ENCODE assay signal across 9 mouse cellular contexts in the genomic region with DNA sequence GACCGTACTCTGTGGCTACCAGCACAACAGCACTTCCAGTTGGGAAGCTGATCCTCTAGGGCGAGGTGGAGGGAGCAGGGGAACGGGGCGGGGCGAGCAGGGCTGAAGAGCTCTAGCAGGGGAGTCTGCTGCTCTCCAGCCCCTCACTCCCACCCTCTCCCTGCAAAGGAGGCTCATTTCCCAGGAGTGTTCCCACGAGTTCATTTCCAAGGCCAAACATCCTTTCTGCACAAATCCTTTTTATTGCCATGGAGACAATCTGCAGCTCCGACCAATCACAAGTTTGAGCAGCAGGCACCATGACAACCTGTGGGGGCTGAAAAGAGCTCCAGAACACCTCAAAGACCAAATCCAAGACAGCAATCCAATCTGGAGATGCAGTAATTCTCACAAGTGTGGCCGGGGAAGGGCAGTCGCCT. TPM values are rescaled to one million over a fixed set of nuclear protein-coding genes. Genes with fewer than 3 reads are reported as not detected.
DNase-seq lines count a peak whose midpoint lies in the region; ATAC-seq lines count a peak whose summit lies in the region.
"Had no signal": no experiment of that assay in that cellular context is flagged by ENCODE, and none has a peak within 500 bp of the region (broad histone marks: within the 10 kb centered on the region; RNA-seq: fewer than 3 reads in every experiment).

No protein-coding gene starts in this region.

- H3K9me3 ChIP-seq in hindbrain, embryonic 11.5 days (ENCODE audit: control insufficient read depth, low read length) = no peaks in the 10 kb centered on the region
- H3K9me3 ChIP-seq: limb, embryonic 15.5 days had no signal

- H3K27ac ChIP-seq in hindbrain, embryonic 11.5 days (ENCODE audit: low read depth, low read length) = no peak overlapping the region
- H3K27ac ChIP-seq: limb, embryonic 15.5 days had no signal

- H3K9ac ChIP-seq in hindbrain, embryonic 11.5 days (ENCODE audit: low read depth, low read length) = no peak overlapping the region
- H3K9ac ChIP-seq: limb, embryonic 15.5 days had no signal

- 0 out of 2 replicates have a peak, but pooled peaks cover 2% of the 10 kb centered on the region for H3K27me3 ChIP-seq in hindbrain, embryonic 11.5 days (ENCODE audit: control insufficient read depth, insufficient read depth, low read length)

- ATAC-seq in hindbrain, embryonic 11.5 days (ENCODE audit: low FRiP score) = no peak

- no peak overlapping the region for H3K4me3 ChIP-seq in hindbrain, embryonic 11.5 days (ENCODE audit: low read depth, low read length)
- H3K4me3 ChIP-seq: limb, embryonic 15.5 days had no signal

- DNase-seq in layer of hippocampus, adult 11-12 months (ENCODE audit: low spot score) = peak; percentile 74
- no peak for DNase-seq in layer of hippocampus, adult 9-10 months (ENCODE audit: low spot score)
- peak; percentile 15 for DNase-seq in hindbrain, embryonic 11.5 days (ENCODE audit: low spot score)
- peak; percentile 69 to 74 for DNase-seq in left cerebral cortex, postnatal 36 days (ENCODE audit: low spot score in 2 of 2)
- peak; percentile 43 for DNase-seq in right cerebral cortex, postnatal 4 days
- no peak for DNase-seq in urinary bladder, postnatal 10 days (ENCODE audit: low spot score)
- DNase-seq in thymus, postnatal 14 days = no peak
- no peak for DNase-seq in kidney, adult 8-10 months

- no peaks in the 10 kb centered on the region for H3K36me3 ChIP-seq in hindbrain, embryonic 11.5 days (ENCODE audit: control insufficient read depth, insufficient read depth, low read length)
- H3K36me3 ChIP-seq: limb, embryonic 15.5 days had no signal

- H3K4me1 ChIP-seq in hindbrain, embryonic 11.5 days (replicated peaks; ENCODE audit: control insufficient read depth, insufficient read depth, low read length) = peaks cover 5% of the 10 kb centered on the region

- WGBS in hindbrain, embryonic 11.5 days = 40% methylated on average over 9 of the region's 9 CpGs

- intact Hi-C loops in left cerebral cortex, postnatal 36 days (cut with DNase I) = no loop called here

- H3K4me2 ChIP-seq in hindbrain, embryonic 11.5 days (replicated peaks; ENCODE audit: low read depth, low read length) = no peak overlapping the region
- H3K4me2 ChIP-seq: limb, embryonic 15.5 days had no signal

RNA-seq across cellular contexts. Expression of a gene that starts 32.4 kb away (rescaled TPM):
- polyA plus RNA-seq in hindbrain, embryonic 11.5 days (2014; fragmentation: Nextera tagmentation; extraction: Ambion mirVana) = not detected in 2 replicates
- total RNA-seq in left cerebral cortex, postnatal 36 days (2021) = not detected

Comparison
In these comparisons a context has a peak if more than half of its experiments do, and no peak if none do; other contexts are left out.
1. DNase-seq: peak in layer of hippocampus, adult 11-12 months (single experiment), hindbrain, embryonic 11.5 days (single experiment), left cerebral cortex, postnatal 36 days (2 of 2) and right cerebral cortex, postnatal 4 days (single experiment); none in layer of hippocampus, adult 9-10 months (single experiment), urinary bladder, postnatal 10 days (single experiment), thymus, postnatal 14 days (single experiment) and kidney, adult 8-10 months (0 of 2).